Mouse (Mus musculus) fat pad, adult 2 months (tissue): ENCODE measurements at regions not wholly inside any gene's neighbourhood (a gene's known extent, or its start where the extent isn't known, plus 50 kb on each side); places are given as distances from the start of the nearest gene placed in this dataset.

Source experiments
- DNase-seq: peaks from one replicate; pipeline ENCODE4 v3.0.0-alpha.2; 2011; ENCODE audit warnings: low read depth, low spot score; ENCODE audit errors: extremely low read depth

DNA sequence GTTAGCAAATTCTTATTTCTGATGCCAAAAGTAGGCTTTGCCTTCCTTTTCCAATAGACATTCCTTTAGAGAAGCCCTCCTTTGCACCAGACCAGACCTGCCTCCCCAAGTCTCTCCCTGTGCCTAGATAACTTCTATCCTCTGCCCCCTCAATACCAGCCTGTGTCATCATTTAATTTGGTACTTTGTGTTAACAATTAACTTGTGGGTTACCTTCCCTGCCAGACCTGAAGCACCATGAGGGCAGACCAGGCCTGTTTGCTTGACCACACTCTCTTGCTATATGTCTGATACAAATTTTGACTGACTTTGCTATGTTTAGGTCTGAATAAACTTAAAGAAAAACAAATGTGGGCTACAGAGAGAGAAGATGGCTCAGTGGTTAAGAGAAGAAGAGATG is 259.7 kb downstream of the Pik3r1 start:
- DNase-seq = no peak

GRCm38 (mm10) chr13:101506696-101507095 is 261.3 kb downstream of the Pik3r1 start:
- DNase-seq = no peak

- no peak for DNase-seq
Observed at GRCm38 (mm10) chr13:101505054-101505453, 263.0 kb downstream of the Pik3r1 start.

- no peak for DNase-seq
Observed at GRCm38 (mm10) chr13:101504241-101504640, 263.8 kb downstream of the Pik3r1 start.

GRCm38 (mm10) chr13:101501845-101502284 is 266.2 kb downstream of the Pik3r1 start:
- DNase-seq = no peak

GRCm38 (mm10) chr13:101501061-101501460 is 267.0 kb downstream of the Pik3r1 start:
- no peak for DNase-seq

- no peak for DNase-seq
Observed at GRCm38 (mm10) chr13:101491835-101492234, 276.2 kb downstream of the Pik3r1 start.

- DNase-seq = no peak
Observed at GRCm38 (mm10) chr13:101490961-101491360, 277.1 kb downstream of the Pik3r1 start.

DNA sequence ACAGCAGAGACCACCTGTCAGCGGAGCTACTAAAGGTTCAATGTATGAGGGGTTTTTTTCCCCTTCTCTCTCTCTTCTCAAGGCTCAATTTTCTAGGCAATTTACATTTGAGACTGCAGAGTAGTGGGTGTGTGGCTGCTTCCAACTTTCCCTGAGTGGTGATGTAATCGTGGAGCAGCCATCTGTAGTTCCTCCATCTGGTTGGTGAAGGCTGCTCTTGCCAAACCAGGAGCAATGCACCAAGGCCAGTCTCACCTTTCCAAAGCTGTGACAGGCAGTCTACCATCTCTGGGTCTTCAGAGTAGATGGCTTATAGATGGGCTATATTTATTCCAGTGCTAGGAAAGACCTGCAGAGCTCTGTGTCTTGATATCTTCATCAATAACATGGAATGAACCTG is 280.4 kb downstream of the Pik3r1 start:
- no peak for DNase-seq

DNA sequence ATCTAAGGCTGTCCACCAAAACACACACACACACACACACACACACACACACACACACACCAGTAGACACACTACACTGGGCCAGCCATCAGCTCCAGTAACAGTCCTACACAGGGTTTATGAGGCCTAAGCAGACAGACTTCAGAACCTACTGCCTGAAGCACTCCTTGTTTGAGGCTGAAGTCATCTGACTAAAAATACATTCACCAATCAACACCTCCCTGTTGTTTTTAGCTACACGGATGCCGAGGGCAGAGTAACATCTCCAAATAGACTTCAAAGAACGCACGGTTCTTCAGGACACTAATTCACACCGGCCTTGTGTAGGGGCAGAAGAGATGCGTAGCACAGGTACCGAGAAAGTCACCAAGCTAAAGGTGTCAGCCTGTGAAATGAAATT is 282.2 kb downstream of the Pik3r1 start:
- no peak for DNase-seq

- DNase-seq = no peak
Observed at GRCm38 (mm10) chr13:101483816-101484215, 284.2 kb downstream of the Pik3r1 start.

- no peak for DNase-seq
Observed at GRCm38 (mm10) chr13:101481551-101482184, 286.3 kb downstream of the Pik3r1 start.

DNA sequence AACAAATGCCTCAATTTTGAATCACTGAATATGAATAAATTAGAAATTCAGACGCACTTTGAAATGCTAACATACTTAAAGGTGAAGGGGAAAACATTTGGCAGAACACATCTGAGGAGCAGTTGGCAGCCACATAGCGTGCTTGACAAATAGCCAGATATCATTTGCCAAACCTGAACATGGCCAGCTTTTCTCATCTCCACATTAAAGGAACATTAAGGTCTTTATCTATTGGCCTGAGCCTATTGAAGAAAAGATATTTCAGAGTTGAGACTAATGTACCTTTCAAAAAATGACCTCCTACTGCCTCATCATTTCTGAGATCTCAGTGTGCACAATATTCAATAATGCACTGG is 288.7 kb downstream of the Pik3r1 start:
- DNase-seq = peak; percentile 21

GRCm38 (mm10) chr13:101478608-101479296 is 289.3 kb downstream of the Pik3r1 start:
- peak; percentile 16 for DNase-seq

DNA sequence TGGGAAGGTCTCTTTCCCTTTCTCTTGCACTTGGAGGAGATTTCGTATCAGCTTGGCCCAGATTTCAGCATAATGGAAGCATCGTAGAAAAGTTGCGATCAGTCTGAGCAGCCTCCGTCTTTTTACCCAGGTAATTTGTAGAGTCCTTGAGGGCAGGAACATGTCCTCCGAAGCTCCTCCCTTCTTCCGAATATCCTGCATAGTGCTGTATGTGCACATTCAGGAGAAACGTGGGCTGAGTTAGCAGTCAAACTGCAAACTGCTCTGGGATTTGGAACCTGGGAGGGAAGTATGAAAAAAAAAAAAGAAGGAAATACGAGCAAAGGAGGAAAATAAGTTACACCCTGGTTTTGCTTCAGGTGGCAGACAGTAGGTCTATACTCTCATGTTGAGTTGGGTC is 294.7 kb downstream of the Pik3r1 start:
- DNase-seq = no peak

GRCm38 (mm10) chr13:101470560-101471247 is 297.3 kb downstream of the Pik3r1 start:
- no peak for DNase-seq

DNA sequence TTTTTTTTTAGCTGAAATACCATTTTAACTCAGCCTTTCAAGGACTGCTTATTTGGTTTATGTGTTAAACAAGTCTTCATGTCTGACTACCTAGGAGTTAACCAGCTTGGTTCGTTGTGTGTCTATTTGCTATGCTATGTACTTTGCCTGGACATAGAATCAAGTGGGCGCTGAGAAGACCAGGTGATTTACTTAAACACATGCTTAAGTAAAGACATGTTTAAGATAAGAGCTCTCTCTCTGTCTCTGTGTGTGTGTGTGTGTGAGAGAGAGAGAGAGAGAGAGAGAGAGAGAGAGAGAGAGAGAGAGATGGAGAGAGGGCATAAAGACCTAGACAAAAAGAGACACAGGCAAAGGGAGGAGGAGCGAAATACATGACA is 302.3 kb downstream of the Pik3r1 start:
- no peak for DNase-seq

- DNase-seq = peak; percentile 34
Observed at GRCm38 (mm10) chr13:101464928-101465747, 302.9 kb downstream of the Pik3r1 start.

DNA sequence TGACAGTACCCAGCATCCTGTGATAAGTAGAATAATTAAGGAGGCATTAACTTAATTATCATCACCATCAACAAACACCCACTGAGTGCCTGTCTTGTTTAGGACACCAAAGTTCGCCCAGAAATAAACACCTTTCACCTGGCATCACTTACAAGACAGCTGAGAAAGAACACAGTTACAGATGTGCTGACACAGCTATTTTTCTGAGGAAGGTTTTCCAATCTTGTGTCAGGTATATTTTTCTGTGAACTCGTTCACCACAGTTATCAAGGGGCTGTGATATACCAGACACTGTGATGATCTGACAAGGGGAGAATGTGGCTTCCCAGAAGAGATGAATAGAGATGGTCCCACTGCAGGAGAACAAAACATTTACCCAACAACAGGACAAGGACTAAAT is 311.1 kb downstream of the Pik3r1 start:
- DNase-seq = no peak

DNA sequence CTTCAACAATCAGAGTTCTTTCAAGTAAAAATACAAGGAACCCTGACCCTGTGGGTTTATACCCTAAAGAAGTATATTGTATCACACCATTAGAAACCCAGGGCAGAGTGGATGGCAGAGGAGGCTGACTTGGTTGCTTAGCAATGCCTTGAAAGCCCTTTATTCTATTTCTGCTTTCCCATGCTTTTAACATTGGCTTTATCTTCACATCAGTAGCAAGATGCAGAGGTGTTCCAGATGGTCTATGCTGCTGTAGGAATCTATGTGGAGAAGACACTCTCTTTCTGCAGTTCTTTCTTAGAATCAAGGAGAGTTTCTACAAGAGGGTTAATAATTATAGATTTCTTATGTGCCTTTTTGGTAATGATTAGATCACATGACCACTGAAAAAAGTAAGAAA is 313.7 kb downstream of the Pik3r1 start:
- DNase-seq = no peak

GRCm38 (mm10) chr13:101450501-101450900 is 317.5 kb downstream of the Pik3r1 start:
- DNase-seq = no peak
